Mouse (Mus musculus) left cerebral cortex, postnatal 25 days (tissue): ENCODE results near the gene Pex7. TPM values are rescaled to one million over a fixed set of nuclear protein-coding genes. Genes with fewer than 3 reads are reported as not detected.

Source experiments
- DNase-seq, 2 experiments: peaks; one replicate each; pipeline ENCODE4 v3.0.0; 2022; ENCODE audit warnings: low spot score in 2 of 2, mixed read lengths in 1 of 2
- intact Hi-C: fragments of 180-260 bp; cut with DNase I; formaldehyde crosslinking; loops from one replicate; pipeline ENCODE4 v1.15.1; 2025
- total RNA-seq, 2 experiments: library from RNA; stranded (reverse); gene quantifications; 2 replicates each; pipeline ENCODE4 v1.2.3; 2021

Gene Pex7
- total RNA-seq, 2 experiments from 2014 or later: 24.3 to 27.1 TPM

- DNase-seq: no peak
- intact Hi-C loops: loop anchor here (5.0 to 10.0 kb wide), 2 partner anchors 179 to 397 kb away; partner anchors contain the start of gene Il20ra
These were observed 15.8 kb downstream of the Pex7 start for GRCm38 (mm10) chr10:19891686-19892085.

GRCm38 (mm10) chr10:19889908-19890307 is 17.6 kb downstream of the Pex7 start:
- DNase-seq: peak in 1 of 2 experiments; percentile 38

GRCm38 (mm10) chr10:19886249-19886648 is 21.2 kb downstream of the Pex7 start:
- intact Hi-C loops: no loop called here
- no peak for DNase-seq

More at GRCm38 (mm10) chr10:19889908-19890307, 17.6 kb downstream of the Pex7 start:
- intact Hi-C loops: loop anchor here (5.0 to 10.0 kb wide), 2 partner anchors 178 to 395 kb away; partner anchors contain the start of gene Il20ra

DNA sequence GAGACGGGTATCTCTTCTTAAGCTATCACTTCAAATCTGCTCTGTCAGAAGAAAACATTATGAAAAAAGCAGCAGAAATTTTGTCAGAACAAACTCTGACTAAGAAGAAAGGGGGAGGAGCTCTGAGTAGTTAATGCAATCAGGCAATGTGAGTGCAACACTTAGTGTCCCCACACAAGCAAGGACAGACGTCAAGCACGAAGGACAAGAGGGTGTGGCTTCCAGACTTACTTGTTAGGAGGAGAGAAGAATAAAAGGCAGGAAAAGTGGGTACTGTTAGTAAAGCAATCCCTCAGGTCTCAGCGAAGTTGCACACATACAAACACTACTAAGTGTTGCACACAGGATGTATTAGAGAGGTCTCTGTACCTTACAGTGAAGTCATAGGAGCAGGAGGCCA is 23.1 kb downstream of the Pex7 start:
- no peak for DNase-seq
- intact Hi-C loops: no loop called here

- DNase-seq: no peak
- intact Hi-C loops: no loop called here
These were observed 27.1 kb downstream of the Pex7 start for GRCm38 (mm10) chr10:19880437-19880836.

- intact Hi-C loops: no loop called here
- DNase-seq: no peak
These were observed 28.3 kb downstream of the Pex7 start for GRCm38 (mm10) chr10:19879161-19879560.

GRCm38 (mm10) chr10:19877679-19878078 is 29.8 kb downstream of the Pex7 start:
- DNase-seq: no peak
- intact Hi-C loops: no loop called here

- no peak for DNase-seq
- intact Hi-C loops: no loop called here
These were observed 30.2 kb downstream of the Pex7 start for GRCm38 (mm10) chr10:19877257-19877656.

DNA sequence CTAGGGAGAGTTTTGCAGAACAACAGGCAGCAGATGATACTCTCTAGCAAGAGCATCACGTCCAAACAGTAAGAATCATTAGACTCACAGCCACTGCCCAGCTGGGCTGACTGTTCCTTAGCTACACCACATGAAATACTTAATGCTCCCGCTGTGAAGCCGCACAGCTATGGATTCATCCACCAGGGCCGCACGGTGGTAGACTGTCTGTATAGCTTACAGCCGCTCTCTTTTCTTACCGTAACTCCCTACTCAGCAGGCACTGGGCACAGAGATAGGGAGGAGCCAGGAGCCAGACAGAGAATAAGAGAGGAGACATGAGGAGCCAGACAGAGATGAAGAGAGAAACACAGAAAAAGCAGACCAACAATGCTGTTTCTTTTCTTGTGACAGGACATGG is 30.8 kb downstream of the Pex7 start:
- DNase-seq: no peak
- intact Hi-C loops: no loop called here

DNA sequence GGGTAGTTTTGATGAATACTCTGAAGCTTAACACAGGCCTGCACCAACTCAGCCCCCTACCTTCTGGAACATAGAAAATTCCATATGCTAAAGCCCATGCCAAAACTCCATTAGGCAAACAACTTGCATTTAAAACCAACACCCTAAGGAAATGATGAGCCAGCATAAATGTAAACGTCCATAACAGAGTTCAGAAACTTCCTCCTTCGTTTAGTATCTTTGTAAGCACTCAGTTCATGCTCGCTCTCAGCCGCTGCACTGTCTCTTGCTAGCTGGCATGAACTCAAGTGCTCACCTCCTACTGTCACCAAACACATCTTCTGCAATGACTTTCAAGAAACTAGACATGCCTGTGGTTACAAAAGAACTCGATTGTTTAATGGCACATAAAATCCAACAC is 32.1 kb downstream of the Pex7 start:
- no peak for DNase-seq
- intact Hi-C loops: no loop called here

DNA sequence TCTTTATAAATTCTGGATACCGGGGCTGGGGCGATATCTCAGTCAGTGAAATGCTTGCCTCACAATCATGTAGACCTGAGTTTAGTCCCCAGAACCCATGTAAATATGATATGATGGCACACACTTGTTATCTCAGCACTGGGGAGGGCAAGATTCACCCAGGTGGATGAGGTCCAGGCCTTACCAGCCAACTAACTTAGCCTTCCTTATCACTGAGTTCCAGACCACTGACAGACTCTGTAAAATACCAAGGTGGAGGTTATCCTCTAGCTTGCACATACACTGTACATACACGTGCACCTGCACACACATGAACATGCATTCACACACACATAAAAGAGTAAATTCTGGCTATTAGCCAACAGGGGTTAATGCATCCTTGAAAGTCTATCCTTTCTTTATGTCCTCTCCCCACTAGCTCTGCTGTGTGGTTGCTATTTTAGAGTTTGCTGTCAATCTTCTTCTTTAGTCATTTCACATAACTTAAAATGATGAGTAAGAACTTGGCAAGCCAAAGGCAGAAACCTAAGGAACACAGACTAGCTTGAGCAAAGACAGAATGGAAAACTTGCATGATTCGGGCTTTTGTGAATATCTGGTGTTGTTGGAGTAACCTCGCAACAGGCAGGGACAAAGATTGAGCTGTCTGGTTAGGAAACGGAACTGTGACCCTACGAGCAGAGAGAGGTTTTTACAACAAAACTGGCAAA is 51.7 kb downstream of the Pex7 start:
- intact Hi-C loops: no loop called here
- peak in 1 of 2 experiments; percentile 43 for DNase-seq

DNA sequence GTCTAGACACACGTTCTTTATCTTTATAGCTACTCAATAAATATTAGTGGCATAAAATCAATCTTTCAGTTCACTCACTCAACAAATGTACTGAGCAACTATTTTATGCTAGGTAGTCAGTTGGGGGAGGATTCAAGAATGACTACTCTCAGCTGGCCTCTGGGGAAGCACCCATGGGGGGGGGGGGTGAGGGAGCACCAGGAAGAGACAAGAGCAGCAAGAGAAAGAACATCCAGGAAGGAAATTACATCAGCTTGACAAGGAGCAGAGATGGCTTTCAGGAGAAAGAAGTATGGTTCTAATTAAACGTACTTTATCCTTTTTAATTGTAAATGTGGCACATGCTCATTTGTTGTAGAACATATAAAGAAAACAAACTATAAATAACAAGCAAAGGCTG is 53.9 kb downstream of the Pex7 start:
- intact Hi-C loops: no loop called here
- no peak for DNase-seq

GRCm38 (mm10) chr10:19852776-19853175 is 54.7 kb downstream of the Pex7 start:
- intact Hi-C loops: no loop called here

DNA sequence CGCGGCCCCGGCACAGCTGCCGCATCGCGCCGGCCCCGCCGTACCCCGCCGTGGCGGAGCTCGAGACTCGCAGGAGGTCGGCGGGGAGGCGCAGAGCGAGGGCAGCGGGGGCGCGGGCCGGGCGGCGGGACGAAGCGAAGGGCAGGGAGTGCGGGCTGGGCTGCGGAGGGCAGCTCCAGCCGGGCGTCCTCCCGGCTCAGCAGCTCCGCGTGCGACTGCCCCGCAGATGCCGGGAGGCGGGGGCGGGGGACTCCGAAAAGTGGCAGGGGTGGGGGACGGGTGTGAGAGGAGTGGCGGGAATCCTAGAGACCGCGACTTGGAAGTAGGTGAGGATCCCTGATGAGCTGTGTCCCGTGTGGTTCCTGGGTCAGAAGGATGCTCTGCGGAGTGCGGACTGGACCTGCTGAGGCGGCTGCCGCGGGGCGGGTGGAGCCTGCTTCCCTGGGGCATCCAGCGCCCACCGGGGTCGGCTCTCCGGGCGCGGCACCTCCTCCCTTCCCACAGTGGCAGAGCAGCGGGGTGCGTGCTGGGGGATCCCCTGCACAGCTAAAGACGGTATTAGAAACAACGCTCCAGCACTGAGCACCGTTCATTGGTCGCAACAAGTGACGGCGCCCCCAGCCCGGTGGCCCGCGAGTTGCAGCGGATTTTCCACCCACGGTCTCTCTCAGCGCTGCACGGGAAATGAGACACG is 56.3 kb downstream of the Pex7 start, which contains the start of gene Slc35d3:
Gene Slc35d3, minus strand, starts transcription at position 462 of the 694 bp plus-strand sequence.
- intact Hi-C loops: no loop called here
- DNase-seq: peak in 1 of 2 experiments; percentile 31

More at GRCm38 (mm10) chr10:19852776-19853175, 54.7 kb downstream of the Pex7 start:
- DNase-seq: no peak

DNA sequence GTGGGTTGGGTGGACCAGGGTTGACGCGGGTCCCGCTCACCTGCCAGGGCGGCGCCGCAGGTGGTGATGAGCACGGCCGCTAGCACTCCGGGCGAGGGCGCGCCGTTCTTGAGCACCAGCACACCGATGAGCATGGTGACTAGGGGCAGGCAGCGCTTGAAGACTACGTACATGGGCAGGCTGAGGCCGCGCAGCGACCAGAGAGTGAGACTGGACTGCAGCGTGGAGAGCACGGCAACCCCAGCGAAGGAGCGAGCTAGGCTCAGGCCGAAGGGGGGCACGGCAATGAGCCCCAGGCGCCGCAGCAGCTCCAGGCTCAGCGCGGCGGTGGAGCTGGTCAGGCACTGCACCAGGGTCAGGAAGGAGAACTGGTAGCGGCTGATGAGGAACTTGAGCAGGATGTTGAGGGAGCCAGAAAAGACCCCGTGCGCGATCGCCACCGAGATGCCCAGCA is 56.9 kb downstream of the Pex7 start:
- intact Hi-C loops: no loop called here
- DNase-seq: no peak

DNA sequence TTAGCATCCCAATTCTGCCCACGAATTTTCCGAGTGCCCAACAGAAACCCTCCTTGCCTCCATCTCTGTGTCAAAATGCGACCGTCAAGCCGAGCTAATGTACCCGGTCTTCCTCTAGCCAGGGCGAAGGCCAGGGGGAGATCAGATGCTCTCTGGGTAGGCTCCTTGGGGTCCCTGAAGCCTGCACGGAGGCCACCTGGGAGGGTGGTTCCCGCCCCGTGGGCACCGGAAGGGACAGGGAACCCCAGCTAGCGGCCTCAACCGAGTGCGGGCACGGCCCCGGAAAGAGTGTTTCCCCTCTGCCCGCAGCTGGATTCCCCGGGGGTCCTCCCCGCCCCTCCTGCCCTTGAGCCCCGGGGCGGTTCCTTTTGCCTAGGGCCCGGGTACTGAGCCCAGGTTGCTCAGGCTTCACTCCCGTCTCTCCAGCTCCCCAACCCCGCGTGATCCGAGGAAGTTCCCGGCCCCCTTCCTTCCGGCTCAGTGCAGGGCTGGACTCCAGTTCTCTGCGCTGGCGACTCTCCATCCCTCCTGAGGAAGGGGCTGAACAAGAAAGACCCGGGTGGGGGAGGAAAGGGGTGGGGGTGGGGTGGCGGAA is 57.6 kb downstream of the Pex7 start:
- DNase-seq: no peak
- intact Hi-C loops: no loop called here

- no peak for DNase-seq
- intact Hi-C loops: no loop called here
These were observed 58.3 kb downstream of the Pex7 start for GRCm38 (mm10) chr10:19848928-19849770.

DNA sequence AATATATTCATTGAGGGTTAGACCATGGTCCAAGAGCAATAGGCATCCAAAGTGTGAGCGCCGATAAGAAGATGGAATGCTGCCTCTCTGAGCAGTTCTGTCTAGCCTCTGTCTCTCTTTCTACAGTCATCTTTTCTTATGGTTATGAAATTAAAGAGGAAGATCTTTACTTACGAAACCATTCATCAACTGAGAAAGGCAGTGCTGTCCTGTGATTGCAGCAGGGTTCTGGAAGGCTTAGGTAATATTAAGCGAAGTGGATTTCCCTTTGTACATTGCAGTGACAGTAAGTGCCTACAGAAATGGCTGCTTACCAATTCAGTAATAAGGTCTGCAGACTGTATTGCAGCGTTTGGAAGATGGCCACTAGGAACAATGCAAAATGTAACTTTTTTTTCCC is 67.7 kb downstream of the Pex7 start:
- intact Hi-C loops: no loop called here
- DNase-seq: no peak

GRCm38 (mm10) chr10:19835887-19836710 is 71.4 kb downstream of the Pex7 start:
- intact Hi-C loops: no loop called here
- no peak for DNase-seq
